Mouse (Mus musculus): Measurements from ENCODE around the gene Vegfb.

DNA sequence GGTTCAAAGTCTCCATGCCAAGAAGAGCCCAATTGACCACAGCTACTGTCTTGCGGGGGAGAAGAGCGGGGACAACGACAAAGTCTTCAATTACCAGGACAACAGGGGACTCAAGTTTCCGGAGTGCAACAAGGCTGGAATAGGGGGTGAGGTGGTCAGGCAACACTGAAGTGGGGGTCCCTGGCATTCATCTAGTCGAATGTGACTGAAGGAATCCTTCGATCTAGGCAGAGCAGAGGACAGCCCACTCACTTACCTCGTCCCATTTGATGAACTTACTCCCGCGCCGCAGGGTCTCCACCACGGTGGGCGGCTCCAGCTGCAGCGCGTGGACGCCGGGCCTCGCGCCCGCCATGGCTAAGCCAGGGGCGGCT is 18.2 kb downstream of the Vegfb start:
- TF ChIP-seq GATA1 (IDR thresholded peaks at IDR 0.05; ENCODE audit: borderline replicate concordance, low read length) = no peak
- TF ChIP-seq FLI1 (IDR thresholded peaks at IDR 0.05; ENCODE audit: low read length) = no peak
